Mouse (Mus musculus): Measurements from ENCODE around the gene Dbn1. TPM values are rescaled to one million over a fixed set of nuclear protein-coding genes. Genes with fewer than 3 reads are reported as not detected.

Dbn1 gene
- polyA plus RNA-seq, 1 experiment: 9.8 TPM

GRCm38 (mm10) chr13:55451296-55451695, 36.6 kb downstream of the Dbn1 start:
- peaks cover 53% of the 10 kb centered on the region for H3K4me1 ChIP-seq (ENCODE audit: control insufficient read depth, insufficient read depth, insufficient read length, low read length)
- no peak overlapping the region for H3K4me3 ChIP-seq (ENCODE audit: low read depth, low read length)
- H3K36me3 ChIP-seq (ENCODE audit: control insufficient read depth, insufficient read depth, low read length): peaks cover 54% of the 10 kb centered on the region
- peak overlapping the region; percentile 30; the same call in 1 of the 2 replicates for H3K27ac ChIP-seq (ENCODE audit: insufficient read depth, low read depth, low read length)
- 77% methylated on average over 10 of the region's 10 CpGs for WGBS
- H3K27me3 ChIP-seq (ENCODE audit: control insufficient read depth, insufficient read depth, low read length): no peaks in the 10 kb centered on the region
- TF ChIP-seq POLR2A (IDR thresholded peaks at IDR 0.05; ENCODE audit: low read depth, low read length): no peak
- TF ChIP-seq CTCF (IDR thresholded peaks at IDR 0.05; ENCODE audit: extremely low read depth, insufficient read length, insufficient replicate concordance, low read depth, low read length): no peak

DNA sequence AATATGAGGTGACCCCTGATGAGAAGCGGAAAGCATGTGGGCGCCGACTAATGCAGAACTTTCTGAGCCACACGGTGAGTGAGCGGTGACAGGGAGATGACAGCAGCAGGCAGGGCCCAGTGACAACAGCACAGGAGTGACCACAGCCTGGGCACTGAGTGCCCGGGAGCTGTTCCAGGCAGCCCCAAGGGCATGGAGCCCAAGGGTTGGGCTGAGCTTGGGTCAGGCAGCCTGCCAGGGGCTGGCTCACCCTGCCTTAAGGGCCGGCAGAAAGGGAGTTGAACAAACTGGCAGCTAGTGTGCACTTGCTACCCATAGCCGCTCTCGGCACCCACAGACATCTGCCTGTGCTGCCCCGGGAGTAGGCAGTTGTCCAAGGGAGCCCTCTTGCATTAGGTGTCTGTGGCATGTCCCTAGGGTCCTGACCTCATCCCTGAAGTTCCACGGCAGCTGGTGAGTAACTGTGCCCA, 37.4 kb downstream of the Dbn1 start:
- WGBS: 74% methylated on average over 11 of the region's 11 CpGs
- no peak overlapping the region for H3K27ac ChIP-seq (ENCODE audit: insufficient read depth, low read depth, low read length)
- H3K36me3 ChIP-seq (ENCODE audit: control insufficient read depth, insufficient read depth, low read length): peaks cover 50% of the 10 kb centered on the region

DNA sequence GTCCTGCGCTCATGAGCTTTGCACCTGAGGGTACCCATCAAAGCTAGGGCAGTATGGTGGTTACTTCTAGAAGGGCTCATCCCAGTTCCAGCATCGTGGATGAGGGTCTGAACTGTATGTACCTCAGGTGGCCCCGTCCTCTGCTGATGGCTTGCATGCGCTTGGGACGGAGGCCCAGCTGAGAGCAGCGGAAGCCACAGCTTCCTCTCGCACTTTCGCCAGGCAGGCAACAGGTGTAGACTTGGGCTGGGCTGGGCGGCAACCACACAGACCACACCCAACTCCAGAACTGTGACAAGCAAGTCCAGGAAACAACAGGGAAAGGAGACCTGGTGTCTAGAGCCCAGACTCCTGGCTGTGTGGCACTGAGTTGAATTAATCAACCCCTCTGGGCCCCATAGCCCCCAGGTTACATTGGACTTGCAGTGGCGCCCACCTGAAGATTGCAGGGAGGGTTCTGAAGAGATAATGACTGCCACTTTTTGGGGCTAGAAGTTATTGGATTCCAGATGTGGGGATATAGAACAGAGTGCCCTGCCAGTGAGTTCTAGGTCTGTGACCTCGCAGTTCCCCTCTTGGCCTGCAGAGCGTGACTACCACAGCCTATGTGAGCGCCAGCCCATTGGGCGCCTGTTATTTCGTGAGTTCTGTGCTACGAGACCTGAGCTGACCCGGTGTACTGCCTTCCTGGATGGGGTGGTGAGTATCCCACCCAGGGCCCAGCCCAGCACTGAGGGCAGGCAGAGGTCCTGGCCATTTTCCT, 38.1 kb downstream of the Dbn1 start:
- WGBS: 52% methylated on average over 17 of the region's 17 CpGs
- Histone ChIP-seq H3K36me3 (ENCODE audit: control insufficient read depth, insufficient read depth, low read length) (peaks cover 45% of the 10 kb centered on the region), H3K27ac (ENCODE audit: insufficient read depth, low read depth, low read length) (peak overlapping the region; percentile 76), H3K4me1 (ENCODE audit: control insufficient read depth, insufficient read depth, insufficient read length, low read length) (peaks cover 58% of the 10 kb centered on the region), H3K27me3 (ENCODE audit: control insufficient read depth, insufficient read depth, low read length) (no peaks in the 10 kb centered on the region), H3K4me3 (ENCODE audit: low read depth, low read length) (0 out of 2 replicates have a peak overlapping the region, but pooled peaks have one; percentile 5)
- TF ChIP-seq CTCF (IDR thresholded peaks at IDR 0.05; ENCODE audit: extremely low read depth, insufficient read length, insufficient replicate concordance, low read depth, low read length) (no peak), POLR2A (IDR thresholded peaks at IDR 0.05; ENCODE audit: low read depth, low read length) (no peak)

More for the DNA sequence above, 37.4 kb downstream of the Dbn1 start:
- Histone ChIP-seq H3K4me3 (ENCODE audit: low read depth, low read length) (no peak overlapping the region), H3K4me1 (ENCODE audit: control insufficient read depth, insufficient read depth, insufficient read length, low read length) (peaks cover 58% of the 10 kb centered on the region), H3K27me3 (ENCODE audit: control insufficient read depth, insufficient read depth, low read length) (no peaks in the 10 kb centered on the region)
- no peak for TF ChIP-seq CTCF (IDR thresholded peaks at IDR 0.05; ENCODE audit: extremely low read depth, insufficient read length, insufficient replicate concordance, low read depth, low read length)
- no peak for TF ChIP-seq POLR2A (IDR thresholded peaks at IDR 0.05; ENCODE audit: low read depth, low read length)

DNA sequence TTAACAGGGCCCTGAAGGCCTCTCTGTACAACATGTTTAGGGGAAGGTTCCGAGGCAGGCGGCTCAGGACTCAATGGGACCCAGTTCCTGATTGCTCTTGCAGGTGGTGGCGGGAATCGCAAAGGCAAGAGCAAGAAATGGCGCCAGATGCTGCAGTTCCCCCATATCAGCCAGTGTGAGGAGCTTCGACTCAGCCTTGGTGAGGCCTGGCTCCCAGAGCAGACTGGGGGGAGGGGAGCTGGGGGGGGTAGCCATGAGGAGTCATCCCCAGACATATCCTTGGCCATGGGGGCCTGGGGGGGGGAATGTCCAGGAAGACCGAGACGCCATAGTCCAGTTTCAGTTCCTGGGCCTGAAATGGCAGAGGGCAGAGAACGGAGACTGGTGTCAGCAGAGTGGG, 38.7 kb downstream of the Dbn1 start:
- H3K27ac ChIP-seq (ENCODE audit: insufficient read depth, low read depth, low read length): peak overlapping the region; percentile 71

GRCm38 (mm10) chr13:55448131-55448530, 39.8 kb downstream of the Dbn1 start:
- WGBS: 83% methylated on average over 5 of the region's 5 CpGs
- Histone ChIP-seq H3K27me3 (ENCODE audit: control insufficient read depth, insufficient read depth, low read length) (no peaks in the 10 kb centered on the region), H3K4me1 (ENCODE audit: control insufficient read depth, insufficient read depth, insufficient read length, low read length) (peaks cover 58% of the 10 kb centered on the region), H3K4me3 (ENCODE audit: low read depth, low read length) (no peak overlapping the region), H3K36me3 (ENCODE audit: control insufficient read depth, insufficient read depth, low read length) (peaks cover 29% of the 10 kb centered on the region), H3K27ac (ENCODE audit: insufficient read depth, low read depth, low read length) (peak overlapping the region; percentile 3; the same call in 1 of the 2 replicates)
- no peak for TF ChIP-seq CTCF (IDR thresholded peaks at IDR 0.05; ENCODE audit: extremely low read depth, insufficient read length, insufficient replicate concordance, low read depth, low read length)
- TF ChIP-seq POLR2A (IDR thresholded peaks at IDR 0.05; ENCODE audit: low read depth, low read length): no peak

More for the DNA sequence above, 38.7 kb downstream of the Dbn1 start:
- Histone ChIP-seq H3K4me3 (ENCODE audit: low read depth, low read length) (0 out of 2 replicates have a peak overlapping the region, but pooled peaks have one; percentile 5), H3K4me1 (ENCODE audit: control insufficient read depth, insufficient read depth, insufficient read length, low read length) (peaks cover 58% of the 10 kb centered on the region), H3K27me3 (ENCODE audit: control insufficient read depth, insufficient read depth, low read length) (no peaks in the 10 kb centered on the region), H3K36me3 (ENCODE audit: control insufficient read depth, insufficient read depth, low read length) (peaks cover 38% of the 10 kb centered on the region)
- 82% methylated on average over 9 of the region's 9 CpGs for WGBS
- TF ChIP-seq POLR2A (IDR thresholded peaks at IDR 0.05; ENCODE audit: low read depth, low read length): no peak

GRCm38 (mm10) chr13:55447543-55447943, 40.4 kb downstream of the Dbn1 start:
- TF ChIP-seq POLR2A (IDR thresholded peaks at IDR 0.05; ENCODE audit: low read depth, low read length) (peak; percentile 23; the same call in 1 of the 2 replicates), CTCF (IDR thresholded peaks at IDR 0.05; ENCODE audit: extremely low read depth, insufficient read length, insufficient replicate concordance, low read depth, low read length) (no peak)
- Histone ChIP-seq H3K36me3 (ENCODE audit: control insufficient read depth, insufficient read depth, low read length) (peaks cover 23% of the 10 kb centered on the region), H3K4me1 (ENCODE audit: control insufficient read depth, insufficient read depth, insufficient read length, low read length) (peaks cover 55% of the 10 kb centered on the region), H3K4me3 (ENCODE audit: low read depth, low read length) (no peak overlapping the region), H3K27me3 (ENCODE audit: control insufficient read depth, insufficient read depth, low read length) (no peaks in the 10 kb centered on the region), H3K27ac (ENCODE audit: insufficient read depth, low read depth, low read length) (peak overlapping the region; percentile 88)
- WGBS: 42% methylated on average over 3 of the region's 3 CpGs

GRCm38 (mm10) chr13:55446483-55447105, 41.3 kb downstream of the Dbn1 start:
- Histone ChIP-seq H3K27me3 (ENCODE audit: control insufficient read depth, insufficient read depth, low read length) (no peaks in the 10 kb centered on the region), H3K36me3 (ENCODE audit: control insufficient read depth, insufficient read depth, low read length) (peaks cover 15% of the 10 kb centered on the region), H3K4me3 (ENCODE audit: low read depth, low read length) (peak overlapping the region; percentile 39), H3K4me1 (ENCODE audit: control insufficient read depth, insufficient read depth, insufficient read length, low read length) (peaks cover 46% of the 10 kb centered on the region), H3K27ac (ENCODE audit: insufficient read depth, low read depth, low read length) (peak overlapping the region; percentile 88)
- TF ChIP-seq CTCF (IDR thresholded peaks at IDR 0.05; ENCODE audit: extremely low read depth, insufficient read length, insufficient replicate concordance, low read depth, low read length): no peak
- TF ChIP-seq POLR2A (IDR thresholded peaks at IDR 0.05; ENCODE audit: low read depth, low read length): peak; percentile 18; the same call in 1 of the 2 replicates
- WGBS: 41% methylated on average over 6 of the region's 6 CpGs

All from small intestine, adult 2 months (tissue).